Mouse (Mus musculus) small intestine, adult 2 months (tissue): ENCODE data around the gene Zswim8.

Source experiments
- CTCF ChIP-seq: fragments of 200-500 bp; IDR thresholded peaks from 2 replicates; pipeline ENCODE4 v1.5.1; 2012; ENCODE audit warnings: low read depth, mild to moderate bottlenecking, control low read depth, inconsistent platforms, low read length, moderate library complexity, mixed read lengths; ENCODE audit not compliant: insufficient replicate concordance, insufficient read length; ENCODE audit errors: extremely low read depth
- POLR2A ChIP-seq: fragments of 200-500 bp; IDR thresholded peaks from 2 replicates; pipeline ENCODE4 v1.6.1; 2012; ENCODE audit warnings: low read depth, mild to moderate bottlenecking, control low read depth, inconsistent platforms, low read length, moderate library complexity

GRCm38 (mm10) chr14:20719767-20720166 lies 12.4 kb downstream of the Zswim8 start:
- TF ChIP-seq POLR2A (no peak), CTCF (no peak)
